Mouse (Mus musculus): ENCODE measurements around the gene F3.
"Not testable (repeated sequence)": the region's sequence is repeated elsewhere in the genome, so short reads cannot be mapped to it uniquely, and the experiment has no call there.

Gene F3

GRCm38 (mm10) chr3:121738742-121739342, 15.5 kb downstream of the F3 start:
- DNase-seq (ENCODE audit: low spot score in 2 of 2), result no peak

GRCm38 (mm10) chr3:121739489-121740213, 16.3 kb downstream of the F3 start:
- no peak for DNase-seq (ENCODE audit: low spot score in 2 of 2)

GRCm38 (mm10) chr3:121741186-121741848, 18.0 kb downstream of the F3 start:
- DNase-seq (ENCODE audit: low spot score in 2 of 2), result not testable (repeated sequence)

GRCm38 (mm10) chr3:121754319-121755090, 31.2 kb downstream of the F3 start:
- not testable (repeated sequence) for DNase-seq (ENCODE audit: low spot score in 2 of 2)

- no peak for DNase-seq (ENCODE audit: low spot score in 2 of 2)
Measured at GRCm38 (mm10) chr3:121755152-121755551, 31.8 kb downstream of the F3 start.

GRCm38 (mm10) chr3:121758373-121758772, 35.0 kb downstream of the F3 start:
- DNase-seq (ENCODE audit: low spot score in 2 of 2), result no peak

GRCm38 (mm10) chr3:121762056-121762852, 38.9 kb downstream of the F3 start:
- no peak for DNase-seq (ENCODE audit: low spot score in 2 of 2)

GRCm38 (mm10) chr3:121766048-121766447, 42.7 kb downstream of the F3 start:
- DNase-seq (ENCODE audit: low spot score in 2 of 2), result no peak

GRCm38 (mm10) chr3:121766818-121767217, 43.5 kb downstream of the F3 start:
- no peak for DNase-seq (ENCODE audit: low spot score in 2 of 2)

GRCm38 (mm10) chr3:121768770-121769169, 45.4 kb downstream of the F3 start:
- no peak for DNase-seq (ENCODE audit: low spot score in 2 of 2)

- DNase-seq (ENCODE audit: low spot score in 2 of 2), result not testable (repeated sequence)
Measured at GRCm38 (mm10) chr3:121773336-121773735, 50.0 kb downstream of the F3 start.

GRCm38 (mm10) chr3:121777943-121778342, 54.6 kb downstream of the F3 start:
- peak; percentile 54 to 56 for DNase-seq (ENCODE audit: low spot score in 2 of 2)

GRCm38 (mm10) chr3:121783020-121783419, 59.7 kb downstream of the F3 start:
- DNase-seq (ENCODE audit: low spot score in 2 of 2), result no peak

Measured in frontal cortex, postnatal 25 days (tissue).